Mouse (Mus musculus): ENCODE data around the gene Ugt1a10.

The Ugt1a10 gene

GRCm38 (mm10) chr1:88231803-88232499, 176.8 kb downstream of the Ugt1a10 start:
- no peak for DNase-seq

DNA sequence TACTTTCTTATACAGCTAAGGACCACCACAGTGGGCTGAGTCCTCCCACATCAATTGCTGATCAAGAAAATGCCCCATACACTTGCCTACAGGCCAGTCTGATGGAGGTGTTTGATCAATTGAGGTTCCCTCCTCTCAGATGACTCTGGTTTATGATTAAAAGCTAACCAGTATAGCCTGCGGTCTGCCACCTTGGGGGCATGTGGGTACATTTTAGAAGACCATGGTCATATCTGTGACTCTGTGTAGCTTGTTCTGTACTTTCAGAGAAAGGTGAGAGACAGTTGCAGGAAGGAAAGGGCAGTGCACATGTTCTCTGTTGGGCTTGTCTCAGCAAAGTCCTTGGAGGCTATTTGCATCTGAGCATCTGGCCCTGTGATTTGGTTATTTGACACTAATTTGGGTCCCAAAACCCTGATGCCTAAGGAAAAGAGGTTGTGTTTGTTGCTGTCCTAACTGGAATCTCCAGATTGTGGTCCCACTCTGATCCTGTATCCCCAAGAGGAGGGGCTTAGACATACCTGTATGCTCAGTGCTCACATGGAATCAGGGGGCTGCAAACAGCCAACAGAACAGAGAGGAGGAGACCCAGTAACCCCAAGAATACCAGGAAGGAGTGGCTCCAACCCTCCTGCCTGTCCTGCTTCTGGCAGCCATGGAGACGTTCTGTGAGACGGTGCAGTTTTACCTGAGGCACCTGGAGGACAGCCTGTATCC, 177.6 kb downstream of the Ugt1a10 start:
- DNase-seq: no peak

DNA sequence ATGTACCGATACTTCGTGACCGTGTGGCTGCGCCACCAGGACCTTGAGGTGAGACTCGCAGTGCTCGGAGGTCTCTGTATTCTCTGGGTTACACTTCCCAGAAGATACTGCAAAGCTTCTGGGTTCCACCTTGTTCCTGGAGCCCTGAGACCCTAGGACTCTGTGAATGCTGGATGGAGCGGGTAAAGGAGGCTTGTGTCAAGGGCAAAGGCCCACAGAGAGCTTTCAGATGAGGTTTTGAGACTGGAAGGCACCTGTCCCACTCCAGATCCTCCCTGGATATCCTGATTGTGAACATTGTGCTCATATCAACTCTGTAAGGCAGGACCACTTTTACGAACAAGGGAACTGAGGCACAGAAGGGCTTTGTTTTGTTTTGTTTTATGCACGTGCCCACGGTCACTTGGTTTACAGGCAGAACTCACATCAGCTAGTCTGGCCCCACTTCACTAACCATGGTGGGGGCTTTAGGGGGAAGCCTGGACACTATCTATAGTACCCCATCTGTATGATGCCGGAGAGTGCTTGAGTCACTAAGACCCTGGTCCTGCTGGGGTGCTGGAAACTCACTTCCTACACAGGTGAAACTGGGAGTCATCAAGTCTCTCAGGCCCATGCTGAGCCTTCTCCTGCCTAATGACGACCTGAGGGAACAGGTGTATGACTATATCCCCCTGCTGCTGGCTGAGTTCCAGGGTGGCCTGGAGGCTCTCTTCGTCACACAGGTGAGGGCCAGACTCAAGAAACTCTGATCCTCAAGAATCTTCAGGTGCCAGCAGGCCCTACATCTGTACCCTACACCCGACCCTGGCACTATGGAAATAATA, 178.4 kb downstream of the Ugt1a10 start:
- DNase-seq: no peak

DNA sequence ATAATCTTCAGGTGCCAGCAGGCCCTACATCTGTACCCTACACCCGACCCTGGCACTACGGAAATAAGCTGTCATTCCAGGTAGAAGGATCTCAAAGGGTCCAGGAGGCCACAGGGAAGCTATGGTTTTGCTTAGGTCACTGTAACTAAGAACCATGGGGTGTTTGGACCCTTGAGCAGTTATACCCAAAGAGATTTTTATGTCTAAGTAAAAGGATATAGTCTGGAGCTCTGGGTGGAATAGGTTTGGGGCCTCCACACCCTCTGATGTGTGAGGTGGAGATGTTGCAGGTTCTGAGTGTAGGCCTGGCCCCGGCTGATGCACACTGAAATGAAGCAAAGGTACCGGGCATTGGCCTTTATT, 179.0 kb downstream of the Ugt1a10 start:
- no peak for DNase-seq

GRCm38 (mm10) chr1:88234646-88235045, 179.5 kb downstream of the Ugt1a10 start:
- no peak for DNase-seq

- DNase-seq: no peak
Observed at GRCm38 (mm10) chr1:88235046-88235893, 180.1 kb downstream of the Ugt1a10 start.

GRCm38 (mm10) chr1:88235894-88236415, 180.8 kb downstream of the Ugt1a10 start:
- no peak for DNase-seq

DNA sequence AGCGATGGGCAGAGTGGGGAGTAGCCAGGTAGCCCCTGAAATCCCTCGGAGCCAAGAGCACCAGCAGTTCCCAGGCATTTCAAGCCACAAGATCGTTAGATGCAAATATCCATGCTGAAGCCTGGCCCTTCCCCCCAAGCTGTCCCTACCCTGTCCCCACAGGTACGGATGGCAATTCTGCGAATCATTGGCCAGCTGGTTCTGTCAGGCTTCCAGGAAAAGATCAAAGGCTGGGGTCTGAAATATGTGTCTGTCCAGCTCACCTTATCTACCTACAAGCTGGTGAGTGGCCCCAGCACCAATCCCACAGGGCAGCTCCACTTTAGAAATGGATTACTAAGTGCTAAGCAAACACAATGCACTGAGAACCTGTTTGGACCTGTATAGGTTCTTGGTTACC, 182.1 kb downstream of the Ugt1a10 start:
- no peak for DNase-seq

DNA sequence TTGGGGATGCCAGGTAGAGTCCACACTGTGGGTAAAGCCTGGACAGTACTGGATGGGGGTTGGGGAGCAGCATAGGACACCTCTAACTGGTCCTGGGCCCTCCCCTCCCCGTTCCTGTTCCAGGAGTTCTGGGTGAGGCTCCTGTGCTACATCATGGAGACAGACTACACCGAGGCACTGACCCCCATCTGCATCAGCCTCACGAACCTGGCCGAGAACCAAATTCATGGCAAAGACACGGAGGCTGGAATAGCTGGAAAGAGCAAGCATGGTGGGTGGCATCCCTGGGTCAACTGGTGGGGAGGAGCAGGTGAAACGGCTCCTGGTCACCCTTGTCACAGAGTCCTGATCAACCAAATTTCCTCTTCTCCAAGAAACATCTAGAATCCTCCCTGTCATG, 183.6 kb downstream of the Ugt1a10 start:
- DNase-seq: no peak

- no peak for DNase-seq
Observed at GRCm38 (mm10) chr1:88240072-88240471, 184.9 kb downstream of the Ugt1a10 start.

DNA sequence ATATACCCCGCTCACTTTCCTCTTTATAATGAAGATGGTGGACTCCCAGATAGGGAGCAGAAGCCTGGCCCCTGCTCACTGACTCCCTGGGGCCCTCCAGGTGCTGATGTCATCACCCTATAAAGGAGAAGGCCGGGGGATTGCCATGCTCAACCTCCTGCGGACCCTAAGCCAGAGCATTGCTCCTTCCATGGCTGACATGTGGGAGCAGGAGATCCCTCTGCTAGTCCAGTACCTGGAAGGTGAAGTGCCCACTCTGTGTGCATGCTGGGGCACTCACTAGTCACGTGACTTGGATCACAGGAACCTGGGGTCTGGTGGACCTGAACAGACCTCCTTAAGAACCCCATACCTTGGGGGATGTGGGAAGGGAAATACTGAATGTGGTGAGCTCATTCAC, 185.4 kb downstream of the Ugt1a10 start:
- DNase-seq: no peak

DNA sequence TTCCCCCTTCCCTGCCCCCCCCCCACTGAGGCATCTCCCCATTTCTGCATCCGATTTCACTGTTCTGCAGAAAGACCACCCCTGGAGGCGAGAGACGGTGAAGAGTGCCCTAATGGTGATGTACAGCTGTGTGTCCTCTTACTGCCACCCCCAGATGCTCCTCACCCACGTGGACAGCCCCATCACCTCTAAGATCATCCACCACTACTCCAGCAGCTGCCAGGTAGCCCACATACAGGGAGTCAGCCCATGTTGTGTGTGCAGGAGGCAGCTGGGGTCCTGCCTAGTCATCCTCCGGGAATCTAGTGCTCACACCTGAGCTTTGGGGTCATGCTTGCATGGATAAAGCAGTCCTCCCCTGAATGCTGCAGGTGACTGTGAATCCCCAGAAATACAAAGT, 188.7 kb downstream of the Ugt1a10 start:
- no peak for DNase-seq

DNA sequence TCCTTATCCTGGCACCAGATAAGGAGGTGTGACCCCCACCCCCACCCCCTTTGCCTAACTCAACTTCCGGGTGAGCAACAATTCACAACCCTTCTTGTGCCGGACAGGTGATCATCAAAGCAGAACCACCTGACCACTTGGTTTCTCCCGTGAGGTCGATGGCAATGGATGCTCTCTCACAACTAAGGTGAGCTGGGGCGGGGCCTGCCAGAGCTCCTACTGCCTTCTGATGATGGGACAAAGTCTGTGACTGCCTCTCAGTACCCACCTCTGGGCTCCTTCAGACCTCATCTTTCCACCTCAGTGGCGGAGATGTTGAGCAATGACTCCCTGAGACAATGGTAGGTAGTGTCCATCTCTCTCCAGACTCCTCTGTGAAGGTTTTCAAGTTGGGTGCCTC, 190.7 kb downstream of the Ugt1a10 start:
- DNase-seq: no peak

- no peak for DNase-seq
Observed at GRCm38 (mm10) chr1:88246386-88246785, 191.2 kb downstream of the Ugt1a10 start.

DNA sequence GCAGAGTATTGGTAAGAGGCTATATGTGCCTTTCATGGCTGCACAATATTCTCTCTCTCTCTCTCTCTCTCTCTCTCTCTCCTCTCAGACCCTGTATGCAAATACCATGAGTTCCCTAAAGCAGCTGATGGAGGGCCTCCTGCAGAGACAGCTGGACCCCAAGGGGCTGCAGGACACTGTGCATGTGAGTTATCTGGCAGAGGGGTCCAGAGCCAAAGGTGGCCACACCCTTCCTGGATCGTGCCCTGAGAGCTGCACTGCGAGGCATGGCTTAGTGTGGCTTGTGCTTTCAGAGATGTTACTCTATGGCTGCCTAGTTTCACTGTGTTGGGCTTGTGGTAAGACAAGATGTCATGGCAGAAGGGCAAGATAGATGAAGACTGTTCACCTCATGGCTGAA, 192.5 kb downstream of the Ugt1a10 start:
- DNase-seq: no peak

GRCm38 (mm10) chr1:88248658-88249057, 193.5 kb downstream of the Ugt1a10 start:
- DNase-seq: no peak

- no peak for DNase-seq
Observed at GRCm38 (mm10) chr1:88249596-88249995, 194.4 kb downstream of the Ugt1a10 start.

DNA sequence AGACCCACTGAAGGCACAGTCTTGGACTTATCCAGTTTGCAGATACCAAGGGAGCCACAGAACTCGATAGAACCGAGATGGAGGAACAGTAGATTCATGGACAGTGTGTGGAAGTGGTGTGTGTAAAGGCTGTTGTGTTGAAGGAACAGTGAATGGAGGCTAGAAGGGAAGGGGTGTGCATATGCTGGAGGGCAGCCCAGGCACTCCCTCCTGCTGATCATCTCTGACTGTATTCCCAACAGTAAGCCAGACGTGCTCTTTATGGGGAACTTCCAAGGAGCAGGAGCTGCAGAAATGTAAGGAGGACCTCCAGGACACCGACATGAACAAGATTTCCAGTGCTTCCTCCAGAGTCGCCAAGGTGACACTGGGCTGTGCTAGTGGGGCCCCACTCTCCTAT, 194.8 kb downstream of the Ugt1a10 start:
- DNase-seq: no peak

DNA sequence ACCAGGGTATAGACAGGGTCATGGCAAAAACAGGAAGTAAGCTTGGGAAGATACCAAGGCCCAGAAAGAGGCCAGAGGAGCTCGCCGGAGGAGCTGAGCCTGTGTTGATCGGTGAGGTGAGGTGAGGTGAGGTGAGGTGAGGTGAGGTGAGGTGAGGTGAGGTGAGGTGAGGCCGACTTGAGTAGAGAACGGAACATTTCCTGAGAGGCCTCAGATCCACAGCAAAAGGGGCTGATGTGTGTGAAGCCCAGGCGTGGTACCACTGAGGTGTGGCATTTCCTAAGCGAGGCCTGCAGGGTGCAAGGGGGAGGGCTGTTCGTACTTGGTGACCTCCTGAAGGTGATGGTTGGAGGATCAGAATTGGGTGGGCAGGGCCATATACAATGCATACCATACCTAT, 197.9 kb downstream of the Ugt1a10 start:
- no peak for DNase-seq

DNA sequence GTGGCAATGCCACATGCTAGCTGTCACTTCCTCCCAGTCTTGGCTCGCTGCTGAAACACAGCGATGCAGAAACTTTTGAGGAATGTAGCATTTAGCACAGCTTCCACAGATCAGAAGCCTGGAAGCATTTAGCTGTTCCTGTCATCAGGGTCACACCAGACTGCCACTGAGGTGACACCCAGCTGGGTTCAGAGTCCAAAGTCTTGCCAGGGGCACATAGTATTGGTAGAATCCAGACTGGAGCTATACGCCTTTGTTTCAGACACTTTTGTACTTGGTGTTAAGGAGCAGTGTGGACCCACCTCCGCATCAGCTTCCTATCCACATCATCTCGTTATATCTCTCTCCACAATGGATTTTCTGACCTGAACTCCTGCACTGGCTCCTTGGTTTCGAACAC, 198.4 kb downstream of the Ugt1a10 start:
- DNase-seq: no peak

- no peak for DNase-seq
Observed at GRCm38 (mm10) chr1:88254793-88255465, 199.7 kb downstream of the Ugt1a10 start.

GRCm38 (mm10) chr1:88255466-88255857, 200.3 kb downstream of the Ugt1a10 start:
- no peak for DNase-seq
